Mouse (Mus musculus): Measurements from ENCODE around the gene Timeless. TPM values are rescaled to one million over a fixed set of nuclear protein-coding genes. Genes with fewer than 3 reads are reported as not detected.

Gene Timeless
- polyA plus RNA-seq, 1 experiment from 2014 or later = 80.9 TPM

DNA sequence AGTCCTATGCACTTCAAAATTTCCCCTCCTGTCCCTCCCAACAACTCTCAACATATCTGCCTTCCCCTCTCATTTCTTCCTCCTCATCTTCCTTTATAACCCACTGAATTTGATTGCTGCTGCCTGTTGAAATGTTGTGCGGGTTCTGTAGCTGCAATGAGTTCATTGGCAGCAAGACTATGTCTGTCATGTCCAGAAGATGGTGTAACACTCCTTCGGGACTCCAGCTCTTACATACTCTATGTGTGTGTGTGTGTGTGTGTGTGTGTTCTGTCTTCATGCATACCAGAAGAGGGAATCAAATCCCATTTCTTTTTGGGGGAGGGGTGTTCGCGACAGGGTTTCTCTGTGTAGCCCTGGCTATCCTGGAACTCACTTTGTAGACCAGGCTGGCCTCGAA is 16.9 kb upstream of the Timeless start:
- Histone ChIP-seq H3K9ac (no peak overlapping the region), H3K4me2 (replicated peaks) (no peak overlapping the region), H3K4me1 (peaks cover 9% of the 10 kb centered on the region), H3K27ac (no peak overlapping the region), H3K27me3 (peaks cover 5% of the 10 kb centered on the region; the same call in 1 of the 2 replicates), H3K36me3 (no peaks in the 10 kb centered on the region), H3K9me3 (no peaks in the 10 kb centered on the region), H3K4me3 (no peak overlapping the region)
- ATAC-seq (ENCODE audit: insufficient number of reproducible peaks, insufficient read depth, low FRiP score, low TSS enrichment) = no peak
- WGBS = 87% methylated on average over 5 of the region's 5 CpGs

DNA sequence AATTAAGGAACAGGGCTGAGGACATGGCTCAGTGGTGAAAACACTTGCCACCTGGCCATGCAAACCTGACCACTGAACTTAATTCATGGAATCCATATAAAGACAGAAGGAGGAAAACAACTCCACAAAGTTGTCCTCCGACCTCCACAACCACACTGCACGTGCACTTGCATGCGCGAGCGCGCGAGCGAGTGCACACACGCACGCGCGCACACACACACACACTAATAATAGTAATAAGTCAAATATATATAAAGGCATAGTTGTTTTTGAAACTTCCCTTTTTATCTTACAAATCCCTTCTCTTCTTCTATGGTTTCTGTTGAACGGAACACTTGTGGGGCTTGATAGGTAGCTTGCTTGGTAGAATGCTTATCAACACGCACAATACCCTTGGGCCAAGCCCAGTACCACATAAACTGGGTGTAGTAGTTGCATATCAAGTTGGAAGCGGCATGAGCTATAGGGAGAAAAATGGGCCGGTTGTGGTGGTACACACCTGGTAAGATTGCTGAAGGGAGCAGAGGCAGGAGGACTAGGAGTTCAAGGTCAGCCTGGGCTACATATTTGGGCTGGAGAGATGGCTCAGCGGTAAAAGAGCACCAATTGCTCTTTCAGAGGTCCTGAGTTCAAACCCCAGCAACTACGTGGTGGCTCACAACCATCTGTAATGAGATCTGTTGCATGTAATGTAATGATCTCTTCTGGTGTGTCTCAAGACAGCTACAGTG is 13.3 kb upstream of the Timeless start:
- Histone ChIP-seq H3K27ac (no peak overlapping the region), H3K27me3 (peaks cover 4% of the 10 kb centered on the region; the same call in 1 of the 2 replicates), H3K36me3 (no peaks in the 10 kb centered on the region), H3K4me1 (no peaks in the 10 kb centered on the region), H3K4me2 (replicated peaks) (no peak overlapping the region), H3K9me3 (no peaks in the 10 kb centered on the region), H3K4me3 (no peak overlapping the region), H3K9ac (no peak overlapping the region)
- ATAC-seq (ENCODE audit: insufficient number of reproducible peaks, insufficient read depth, low FRiP score, low TSS enrichment) = no peak
- WGBS = 94% methylated on average over 18 of the region's 18 CpGs

DNA sequence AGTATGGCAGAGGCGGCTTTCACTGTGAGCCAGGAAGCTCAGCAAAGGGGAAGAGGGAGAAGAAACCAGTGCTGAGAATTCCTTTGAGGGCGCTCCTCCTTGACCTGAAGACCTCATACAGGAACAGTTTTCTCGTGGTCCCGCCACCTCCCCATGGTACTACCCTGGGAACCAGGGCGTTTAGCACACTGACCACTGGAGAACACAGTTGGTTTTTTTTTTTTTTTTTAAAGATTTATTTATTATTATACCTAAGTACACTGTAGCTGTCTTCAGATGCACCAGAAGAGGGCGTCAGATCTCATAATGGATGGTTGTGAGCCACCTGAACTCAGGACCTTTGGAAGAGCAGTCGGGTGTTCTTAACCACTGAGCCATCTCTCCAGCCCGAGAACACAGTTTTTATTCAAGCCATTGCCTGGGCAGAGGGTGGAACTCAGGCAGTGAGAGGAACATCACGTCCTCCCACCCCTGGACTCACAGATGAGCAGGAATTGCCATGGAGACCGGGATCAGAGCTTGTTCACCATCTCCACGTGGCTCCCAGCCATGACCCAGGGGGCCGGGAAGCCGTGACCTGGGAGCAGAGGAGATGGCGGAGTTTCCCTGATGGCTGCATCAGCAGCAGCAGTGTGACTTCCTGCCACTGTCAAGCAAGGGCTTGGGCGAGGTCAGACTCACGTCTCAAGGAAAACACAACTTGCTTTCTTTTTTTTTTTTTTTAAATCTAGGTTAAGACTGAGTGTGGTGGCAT is 10.2 kb upstream of the Timeless start:
- Histone ChIP-seq H3K4me3 (no peak overlapping the region), H3K4me2 (replicated peaks) (no peak overlapping the region), H3K4me1 (peaks cover 13% of the 10 kb centered on the region), H3K36me3 (no peaks in the 10 kb centered on the region), H3K9me3 (no peaks in the 10 kb centered on the region), H3K27ac (no peak overlapping the region), H3K9ac (no peak overlapping the region), H3K27me3 (no peaks in the 10 kb centered on the region)
- no peak for ATAC-seq (ENCODE audit: insufficient number of reproducible peaks, insufficient read depth, low FRiP score, low TSS enrichment)
- WGBS = 56% methylated on average over 16 of the region's 16 CpGs

DNA sequence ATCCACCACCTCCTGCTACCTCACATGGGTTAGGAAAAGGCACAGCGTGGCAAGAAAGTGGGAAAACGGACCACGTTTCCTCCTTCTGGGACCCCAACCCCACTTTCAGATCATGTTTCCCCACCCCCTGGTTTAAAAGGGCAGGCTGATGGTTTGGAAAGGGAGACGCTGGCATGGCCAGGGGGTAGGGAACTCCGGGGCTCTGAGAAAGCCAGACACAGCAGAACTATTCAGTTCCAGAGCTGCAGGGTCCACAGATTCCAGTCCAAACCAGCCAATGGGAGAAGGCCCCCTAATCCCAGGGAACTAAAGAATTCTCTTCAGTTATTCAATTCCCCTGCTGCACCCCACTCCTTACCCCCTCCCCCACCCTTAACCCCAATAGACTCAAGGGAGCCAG is 6.8 kb upstream of the Timeless start:
- Histone ChIP-seq H3K27ac (peak overlapping the region; percentile 72), H3K4me2 (replicated peaks) (no peak overlapping the region), H3K4me3 (no peak overlapping the region), H3K9me3 (no peaks in the 10 kb centered on the region), H3K36me3 (no peaks in the 10 kb centered on the region), H3K4me1 (peaks cover 13% of the 10 kb centered on the region), H3K9ac (no peak overlapping the region), H3K27me3 (no peaks in the 10 kb centered on the region)
- ATAC-seq (ENCODE audit: insufficient number of reproducible peaks, insufficient read depth, low FRiP score, low TSS enrichment) = no peak
- 29% methylated on average over 5 of the region's 5 CpGs for WGBS

DNA sequence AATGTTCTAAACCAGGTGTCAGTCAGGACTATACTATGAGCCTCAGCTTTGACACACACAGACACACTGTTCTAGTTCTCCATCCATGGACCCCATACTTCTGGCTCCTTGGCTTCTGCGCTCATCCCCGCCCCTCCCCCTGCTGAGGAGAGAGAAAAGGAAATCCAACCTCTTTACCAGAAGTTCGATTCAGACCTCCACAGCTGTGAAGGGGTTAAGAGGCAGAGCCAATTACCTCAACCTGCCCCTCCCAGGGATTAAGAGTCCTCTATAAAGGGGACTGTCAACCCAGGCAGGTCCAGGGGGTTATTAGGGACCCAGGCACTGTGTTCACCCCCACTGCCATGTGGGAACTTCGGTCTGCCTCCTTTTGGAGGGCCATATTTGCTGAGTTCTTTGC is 6.3 kb upstream of the Timeless start, which contains the start of gene Mip:
Gene Mip (plus strand): TSS at position 301 of the 400 bp plus-strand sequence.
- Histone ChIP-seq H3K27ac (peak within 1 kb of the TSS; percentile 72), H3K4me3 (no peak within 1 kb of the TSS), H3K9me3 (no peaks in the 10 kb centered on the region), H3K4me1 (peaks cover 13% of the 10 kb centered on the region), H3K4me2 (replicated peaks) (no peak within 1 kb of the TSS), H3K27me3 (no peaks in the 10 kb centered on the region), H3K9ac (no peak within 1 kb of the TSS), H3K36me3 (no peaks in the 10 kb centered on the region)
- WGBS = 42% methylated on average over 4 of the region's 4 CpGs
- ATAC-seq (ENCODE audit: insufficient number of reproducible peaks, insufficient read depth, low FRiP score, low TSS enrichment) = no peak

DNA sequence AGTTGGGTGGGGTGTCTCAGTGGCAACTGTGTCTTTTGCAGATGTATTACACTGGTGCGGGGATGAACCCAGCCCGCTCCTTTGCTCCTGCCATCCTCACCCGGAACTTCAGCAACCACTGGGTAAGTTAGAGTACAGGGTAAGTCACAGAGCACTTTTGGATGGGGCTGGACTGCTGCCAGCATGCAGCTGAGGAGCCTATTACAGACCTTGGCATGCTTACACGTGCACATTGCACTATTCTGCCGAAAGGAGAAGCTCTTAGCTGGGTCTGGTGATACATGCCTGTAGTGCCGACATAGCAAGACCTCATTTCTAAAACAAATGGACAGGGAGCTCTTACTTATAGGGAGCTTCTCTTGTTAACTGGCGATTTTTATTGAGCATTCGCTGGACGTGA is 4.3 kb upstream of the Timeless start:
- H3K27me3 ChIP-seq = no peaks in the 10 kb centered on the region
- no peak for ATAC-seq (ENCODE audit: insufficient number of reproducible peaks, insufficient read depth, low FRiP score, low TSS enrichment)
- no peaks in the 10 kb centered on the region for H3K9me3 ChIP-seq
- no peak overlapping the region for H3K4me3 ChIP-seq
- H3K9ac ChIP-seq = no peak overlapping the region
- no peak overlapping the region for H3K27ac ChIP-seq
- H3K36me3 ChIP-seq = no peaks in the 10 kb centered on the region
- H3K4me2 ChIP-seq (replicated peaks) = no peak overlapping the region
- 84% methylated on average over 9 of the region's 9 CpGs for WGBS
- H3K4me1 ChIP-seq = peaks cover 20% of the 10 kb centered on the region

DNA sequence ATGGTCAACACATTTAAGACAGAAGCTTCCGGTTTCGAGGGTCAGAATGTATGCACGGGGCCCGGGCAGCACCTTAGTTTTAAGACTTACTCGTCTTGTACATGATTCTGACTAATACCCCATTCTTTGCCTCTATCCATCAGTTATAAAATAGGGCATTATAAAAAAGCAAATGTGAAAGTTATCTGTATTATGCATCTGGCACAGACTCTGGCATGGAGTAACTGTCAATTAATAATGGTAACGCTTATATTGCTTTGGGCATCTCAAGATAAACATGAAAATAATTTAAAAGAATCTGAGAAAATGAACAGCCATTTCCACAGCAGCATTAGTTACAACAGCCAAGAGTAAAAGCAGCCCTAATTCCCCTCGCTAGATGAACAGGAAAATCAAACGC is 3.9 kb upstream of the Timeless start:
- Histone ChIP-seq H3K27me3 (no peaks in the 10 kb centered on the region), H3K9me3 (no peaks in the 10 kb centered on the region), H3K27ac (no peak overlapping the region), H3K9ac (no peak overlapping the region), H3K4me2 (replicated peaks) (no peak overlapping the region), H3K36me3 (no peaks in the 10 kb centered on the region), H3K4me1 (peaks cover 20% of the 10 kb centered on the region), H3K4me3 (no peak overlapping the region)
- WGBS = 92% methylated on average over 8 of the region's 8 CpGs
- ATAC-seq (ENCODE audit: insufficient number of reproducible peaks, insufficient read depth, low FRiP score, low TSS enrichment) = no peak

DNA sequence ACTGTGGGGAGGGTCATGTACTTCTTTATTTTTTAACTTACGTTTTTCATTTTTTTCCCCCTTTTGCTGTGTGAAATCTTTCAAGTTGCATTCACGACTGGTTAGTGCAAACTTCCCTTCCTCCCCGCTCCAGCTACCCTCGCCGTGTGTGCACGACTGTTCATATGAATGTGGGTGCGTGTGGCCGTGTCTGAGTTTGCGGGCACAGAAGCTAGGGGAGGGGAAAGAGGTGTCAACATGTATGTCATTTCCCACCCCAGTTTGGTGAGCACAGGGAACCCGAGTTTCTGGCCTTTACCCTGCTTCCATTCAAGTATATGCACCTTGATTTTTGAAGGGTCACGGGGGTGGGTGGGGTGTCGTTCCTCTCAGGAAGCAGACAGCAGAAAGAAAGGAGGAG is 1.3 kb upstream of the Timeless start:
- ATAC-seq (ENCODE audit: insufficient number of reproducible peaks, insufficient read depth, low FRiP score, low TSS enrichment) = no peak

DNA sequence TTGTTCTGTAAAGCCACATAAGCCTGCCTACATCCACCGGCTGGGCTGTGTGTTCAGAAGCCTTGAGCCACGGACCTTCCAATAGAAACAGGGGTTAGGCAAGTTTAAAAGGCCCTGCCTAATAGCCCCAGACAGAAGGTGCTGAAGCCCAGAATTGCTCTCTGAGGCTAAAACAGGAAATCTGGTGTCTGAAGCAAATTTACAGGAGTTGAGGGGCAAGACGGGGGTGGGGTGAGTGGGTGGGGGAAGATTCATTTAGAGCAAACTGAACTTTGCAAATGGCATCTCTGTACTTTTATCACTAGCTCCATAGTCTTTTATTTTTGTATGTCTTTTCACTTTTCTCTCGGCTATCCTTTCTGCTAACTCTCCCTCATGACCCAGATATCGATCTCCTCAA is 719 bp upstream of the Timeless start:
- Histone ChIP-seq H3K4me1 (peaks cover 24% of the 10 kb centered on the region), H3K36me3 (no peaks in the 10 kb centered on the region), H3K9ac (peak overlapping the region; percentile 75), H3K4me2 (replicated peaks) (peak overlapping the region; percentile 55), H3K27me3 (no peaks in the 10 kb centered on the region), H3K4me3 (peak overlapping the region; percentile 62), H3K9me3 (no peaks in the 10 kb centered on the region), H3K27ac (peak overlapping the region; percentile 92)
- 17% methylated on average over 5 of the region's 5 CpGs for WGBS
- no peak for ATAC-seq (ENCODE audit: insufficient number of reproducible peaks, insufficient read depth, low FRiP score, low TSS enrichment)

More for the DNA sequence above, 1.3 kb upstream of the Timeless start:
- Histone ChIP-seq H3K36me3 (no peaks in the 10 kb centered on the region), H3K4me1 (peaks cover 23% of the 10 kb centered on the region), H3K9ac (no peak overlapping the region), H3K27ac (peak overlapping the region; percentile 92), H3K4me3 (no peak overlapping the region; the same call in 1 of the 2 replicates), H3K27me3 (no peaks in the 10 kb centered on the region), H3K9me3 (no peaks in the 10 kb centered on the region), H3K4me2 (replicated peaks) (peak overlapping the region; percentile 55; the same call in 1 of the 2 replicates)
- WGBS = 73% methylated on average over 12 of the region's 12 CpGs

DNA sequence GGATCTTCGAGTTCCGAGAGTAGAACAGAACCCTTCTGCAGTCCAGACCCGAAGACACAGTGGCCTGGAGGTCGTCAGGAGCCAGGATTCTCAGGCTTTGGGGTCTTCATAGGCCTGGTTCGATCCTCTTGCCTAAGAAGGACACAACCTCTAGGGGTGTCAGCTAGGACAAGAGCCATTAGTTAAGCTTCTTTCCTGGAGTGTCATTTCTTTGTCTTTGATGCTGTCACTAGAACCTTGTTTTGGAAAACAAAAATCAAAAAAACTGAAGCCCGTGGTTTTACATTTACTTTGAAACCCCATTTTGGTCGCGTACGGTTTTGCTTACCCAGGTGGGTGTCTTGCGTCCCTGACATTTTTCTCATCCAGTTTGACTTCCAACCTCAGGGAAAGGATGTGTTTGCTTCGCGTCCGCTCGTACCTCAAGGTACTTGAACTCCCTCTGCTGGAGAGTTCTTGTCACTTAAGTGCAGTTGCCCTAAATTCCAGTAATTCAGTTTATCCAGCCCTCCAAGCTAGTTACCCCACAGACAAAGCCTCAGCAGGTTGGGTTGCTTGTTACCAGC is 638 bp downstream of the Timeless start:
- no peak for ATAC-seq (ENCODE audit: insufficient number of reproducible peaks, insufficient read depth, low FRiP score, low TSS enrichment)
- Histone ChIP-seq H3K9me3 (no peaks in the 10 kb centered on the region), H3K27ac (peak overlapping the region; percentile 92), H3K4me3 (peak overlapping the region; percentile 62), H3K9ac (peak overlapping the region; percentile 75), H3K27me3 (no peaks in the 10 kb centered on the region), H3K4me2 (replicated peaks) (peak overlapping the region; percentile 55), H3K4me1 (peaks cover 28% of the 10 kb centered on the region), H3K36me3 (no peaks in the 10 kb centered on the region)
- 0% methylated on average over 14 of the region's 14 CpGs for WGBS

DNA sequence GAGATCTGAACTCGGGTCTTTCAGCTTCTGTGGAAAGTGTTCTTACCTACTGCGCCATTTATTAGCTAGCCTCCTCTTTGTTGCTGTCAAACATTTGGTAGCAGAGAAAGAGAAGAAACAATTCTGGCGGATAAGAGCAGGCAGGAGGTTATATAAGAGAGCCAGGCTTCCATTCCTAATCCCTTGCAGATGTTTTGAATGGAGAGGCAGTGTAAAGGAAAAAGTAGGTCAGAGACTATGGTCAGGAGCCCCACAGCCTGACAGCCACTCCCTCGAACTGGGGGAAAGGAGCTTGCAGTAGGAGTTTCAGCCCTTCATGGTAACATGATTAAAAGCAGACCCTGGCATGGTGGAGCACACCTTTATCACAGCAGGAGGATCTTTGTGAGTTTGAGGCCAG is 4.5 kb downstream of the Timeless start:
- Histone ChIP-seq H3K9me3 (no peaks in the 10 kb centered on the region), H3K4me3 (no peak overlapping the region), H3K27me3 (no peaks in the 10 kb centered on the region), H3K4me1 (peaks cover 30% of the 10 kb centered on the region), H3K4me2 (replicated peaks) (0 out of 2 replicates have a peak overlapping the region, but pooled peaks have one; percentile 3), H3K27ac (peak overlapping the region; percentile 73), H3K9ac (no peak overlapping the region), H3K36me3 (peaks cover 17% of the 10 kb centered on the region)
- no peak for ATAC-seq (ENCODE audit: insufficient number of reproducible peaks, insufficient read depth, low FRiP score, low TSS enrichment)
- 42% methylated on average over 4 of the region's 4 CpGs for WGBS
